Mouse (Mus musculus): Measurements from ENCODE around the gene Vmn2r8. TPM values are rescaled to one million over a fixed set of nuclear protein-coding genes. Genes with fewer than 3 reads are reported as not detected.

Vmn2r8 gene
- polyA plus RNA-seq, 1 experiment, result not detected

- DNase-seq (ENCODE audit: low read depth in 1 of 2, low spot score in 2 of 2), result no peak
- Histone ChIP-seq H3K4me1 (ENCODE audit: control insufficient read depth, insufficient read depth, insufficient read length) (no peaks in the 10 kb centered on the region), H3K27me3 (ENCODE audit: control insufficient read depth, insufficient read depth, low read length) (no peaks in the 10 kb centered on the region), H3K4me3 (ENCODE audit: extremely low read depth, insufficient read depth, insufficient read length) (no peak overlapping the region), H3K36me3 (ENCODE audit: control insufficient read depth, insufficient read depth, low read length) (no peaks in the 10 kb centered on the region), H3K27ac (ENCODE audit: insufficient read depth, low read length) (no peak overlapping the region)
- no peak for TF ChIP-seq POLR2A (IDR thresholded peaks at IDR 0.05; ENCODE audit: low read depth, low read length)
- WGBS, result 62% methylated on average over 2 of the region's 2 CpGs
Measured at GRCm38 (mm10) chr5:108743856-108744255, 64.8 kb downstream of the Vmn2r8 start.

GRCm38 (mm10) chr5:108742596-108742995, 66.1 kb downstream of the Vmn2r8 start:
- Histone ChIP-seq H3K4me1 (ENCODE audit: control insufficient read depth, insufficient read depth, insufficient read length) (no peaks in the 10 kb centered on the region), H3K4me3 (ENCODE audit: extremely low read depth, insufficient read depth, insufficient read length) (no peak overlapping the region), H3K36me3 (ENCODE audit: control insufficient read depth, insufficient read depth, low read length) (no peaks in the 10 kb centered on the region), H3K27ac (ENCODE audit: insufficient read depth, low read length) (no peak overlapping the region), H3K27me3 (ENCODE audit: control insufficient read depth, insufficient read depth, low read length) (no peaks in the 10 kb centered on the region)
- TF ChIP-seq POLR2A (IDR thresholded peaks at IDR 0.05; ENCODE audit: low read depth, low read length) (no peak), CTCF (IDR thresholded peaks at IDR 0.05; ENCODE audit: extremely low read depth, insufficient read depth, insufficient read length, insufficient replicate concordance) (no peak)
- 70% methylated on average over 2 of the region's 2 CpGs for WGBS
- no peak for DNase-seq (ENCODE audit: low read depth in 1 of 2, low spot score in 2 of 2)

- Histone ChIP-seq H3K36me3 (ENCODE audit: control insufficient read depth, insufficient read depth, low read length) (no peaks in the 10 kb centered on the region), H3K4me3 (ENCODE audit: extremely low read depth, insufficient read depth, insufficient read length) (no peak overlapping the region), H3K27me3 (ENCODE audit: control insufficient read depth, insufficient read depth, low read length) (no peaks in the 10 kb centered on the region), H3K4me1 (ENCODE audit: control insufficient read depth, insufficient read depth, insufficient read length) (no peaks in the 10 kb centered on the region), H3K27ac (ENCODE audit: insufficient read depth, low read length) (no peak overlapping the region)
- TF ChIP-seq POLR2A (IDR thresholded peaks at IDR 0.05; ENCODE audit: low read depth, low read length), result no peak
- no peak for TF ChIP-seq CTCF (IDR thresholded peaks at IDR 0.05; ENCODE audit: extremely low read depth, insufficient read depth, insufficient read length, insufficient replicate concordance)
- DNase-seq (ENCODE audit: low read depth in 1 of 2, low spot score in 2 of 2), result no peak
- 70% methylated on average over 2 of the region's 2 CpGs for WGBS
Measured at GRCm38 (mm10) chr5:108741844-108742243, 66.8 kb downstream of the Vmn2r8 start.

Other genes starting within 250 kb of the Vmn2r8 start
- gene Gak, start 179.1 kb downstream of the Vmn2r8 start, polyA plus RNA-seq (2012; rRNA removed), result 69.2 and 80.0 TPM in 2 replicates
- gene Tmem175, start 179.1 kb downstream of the Vmn2r8 start, polyA plus RNA-seq (2012; rRNA removed), result 33.2 and 34.0 TPM in 2 replicates
- 35.8 and 37.1 TPM in 2 replicates for gene Idua, start 148.5 kb downstream of the Vmn2r8 start, polyA plus RNA-seq (2012; rRNA removed)
- gene Dgkq, start 139.2 kb downstream of the Vmn2r8 start, polyA plus RNA-seq (2012; rRNA removed), result 18.6 and 21.0 TPM in 2 replicates
- 1.0 and 3.1 TPM in 2 replicates for gene Slc26a1, start 133.3 kb downstream of the Vmn2r8 start, polyA plus RNA-seq (2012; rRNA removed)
- 10.1 and 12.6 TPM in 2 replicates for gene Fgfrl1, start 116.5 kb downstream of the Vmn2r8 start, polyA plus RNA-seq (2012; rRNA removed)
- gene Rnf212, start 33.9 kb downstream of the Vmn2r8 start, polyA plus RNA-seq (2012; rRNA removed), result 1.4 and 2.5 TPM in 2 replicates
- 0.54 and 0.75 TPM in 2 replicates for gene Tmed11, start 13.5 kb downstream of the Vmn2r8 start, polyA plus RNA-seq (2012; rRNA removed)
- not detected in 2 replicates for gene Vmn2r9, start 43.8 kb upstream of the Vmn2r8 start, polyA plus RNA-seq (2012; rRNA removed)
- not detected in 2 replicates for gene Vmn2r10, start 197.7 kb upstream of the Vmn2r8 start, polyA plus RNA-seq (2012; rRNA removed)